Mouse (Mus musculus): ENCODE results near the gene Uchl3.

DNA sequence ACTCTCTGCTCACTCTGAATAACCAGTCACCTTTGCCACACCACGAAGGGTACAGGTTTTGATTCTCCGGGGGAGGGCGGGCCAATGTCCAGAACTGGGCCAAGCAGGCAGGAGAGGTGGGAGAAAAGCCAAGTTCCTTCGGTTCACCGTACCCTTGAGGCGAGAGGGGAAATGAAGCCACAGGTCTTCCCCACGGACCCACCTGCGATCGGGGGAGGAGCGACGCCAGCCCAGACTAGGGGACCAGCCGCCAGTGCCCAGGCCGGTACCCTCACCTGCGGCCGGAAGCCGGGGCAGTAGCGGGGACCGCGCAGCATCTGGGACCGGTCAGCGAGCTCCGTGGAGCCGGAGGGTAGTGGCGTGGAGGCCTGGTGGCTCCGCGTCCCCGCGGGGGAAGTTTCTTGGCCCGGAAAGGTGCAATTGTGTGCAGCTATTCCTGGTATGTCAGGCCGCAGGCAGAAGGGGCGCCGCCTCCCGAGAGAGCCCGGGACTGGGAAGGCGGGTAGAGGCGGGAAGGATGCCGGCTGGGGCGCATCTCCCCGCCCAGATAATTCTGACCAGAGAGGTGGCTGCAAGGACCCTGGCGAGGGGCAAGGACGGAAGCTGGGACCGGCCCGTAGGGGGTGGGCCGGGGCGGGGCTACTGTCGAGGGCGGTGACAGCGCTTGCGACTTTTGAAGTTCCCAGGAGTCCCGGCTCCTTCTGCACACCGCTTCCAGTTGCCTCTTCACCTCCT lies 75.6 kb downstream of the Uchl3 start, which contains the start of the genes Gm9922 and Lmo7:
- TF ChIP-seq CTCF (IDR thresholded peaks at IDR 0.05; ENCODE audit: low read depth, low read length) (no peak), EP300 (IDR thresholded peaks at IDR 0.05; ENCODE audit: insufficient read depth, low read depth, low read length) (no peak)

Measured in ES-Bruce4 (cell line).